Comparison of ENCODE assay signal across 15 mouse cellular contexts in the genomic region with DNA sequence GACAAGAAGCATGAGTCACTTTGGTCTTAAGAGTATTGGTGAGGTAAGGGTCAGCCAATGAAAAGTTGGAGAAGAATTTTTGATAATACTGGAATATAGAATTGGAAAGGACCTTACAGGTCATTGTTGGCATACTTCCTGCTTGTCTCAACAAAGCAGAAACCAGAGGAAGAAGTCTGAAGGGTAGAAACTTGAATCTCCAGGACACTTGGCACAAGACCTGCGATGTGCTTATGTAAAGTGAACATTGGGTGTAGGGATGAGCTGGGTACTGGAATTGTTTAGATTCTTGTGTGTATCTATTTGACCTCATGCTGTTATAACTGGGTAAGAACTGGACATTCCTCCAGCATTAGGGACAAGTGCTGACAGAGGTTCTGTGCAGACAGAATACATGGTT. TPM values are rescaled to one million over a fixed set of nuclear protein-coding genes. Genes with fewer than 3 reads are reported as not detected.
A peak's percentile ranks its signal among the peaks of the same experiment; 100 is the strongest.
DNase-seq lines count a peak whose midpoint lies in the region; ATAC-seq lines count a peak whose summit lies in the region.
"Had no signal": no experiment of that assay in that cellular context is flagged by ENCODE, and none has a peak within 500 bp of the region (broad histone marks: within the 10 kb centered on the region; RNA-seq: fewer than 3 reads in every experiment).

No protein-coding gene starts in this region.

- H3K9me3 ChIP-seq in heart, embryonic 13.5 days, result no peaks in the 10 kb centered on the region
- H3K9me3 ChIP-seq in heart, embryonic 11.5 days (replicated peaks; ENCODE audit: control insufficient read depth, low read length), result no peaks in the 10 kb centered on the region
- H3K9me3 ChIP-seq in limb, embryonic 13.5 days, result no peaks in the 10 kb centered on the region
- no peaks in the 10 kb centered on the region for H3K9me3 ChIP-seq in limb, embryonic 10.5 days (replicated peaks)
- H3K9me3 ChIP-seq: embryonic facial prominence, embryonic 12.5 days; limb, embryonic 15.5 days had no signal

- no peak overlapping the region for H3K9ac ChIP-seq in heart, embryonic 13.5 days
- no peak overlapping the region for H3K9ac ChIP-seq in heart, embryonic 11.5 days (ENCODE audit: low read depth, low read length)
- H3K9ac ChIP-seq in limb, embryonic 13.5 days, result no peak overlapping the region
- H3K9ac ChIP-seq: embryonic facial prominence, embryonic 12.5 days; limb, embryonic 15.5 days had no signal

- H3K4me3 ChIP-seq in heart, embryonic 13.5 days, result no peak overlapping the region
- no peak overlapping the region for H3K4me3 ChIP-seq in heart, embryonic 11.5 days (ENCODE audit: low read depth, low read length)
- no peak overlapping the region for H3K4me3 ChIP-seq in limb, embryonic 13.5 days
- H3K4me3 ChIP-seq in limb, embryonic 10.5 days, result no peak overlapping the region
- no peak overlapping the region for H3K4me3 ChIP-seq in brown adipose tissue, adult 24 weeks (ENCODE audit: insufficient read depth, low read depth, low read length)
- H3K4me3 ChIP-seq: embryonic facial prominence, embryonic 12.5 days; limb, embryonic 15.5 days had no signal

- H3K4me2 ChIP-seq in heart, embryonic 13.5 days, result peak overlapping the region; percentile 26
- no peak overlapping the region for H3K4me2 ChIP-seq in heart, embryonic 11.5 days
- H3K4me2 ChIP-seq in limb, embryonic 13.5 days (replicated peaks), result 0 out of 2 replicates have a peak overlapping the region, but pooled peaks have one; percentile 28
- H3K4me2 ChIP-seq: embryonic facial prominence, embryonic 12.5 days; limb, embryonic 15.5 days had no signal

- peaks cover 31% of the 10 kb centered on the region for H3K4me1 ChIP-seq in heart, embryonic 13.5 days
- peaks cover 8% of the 10 kb centered on the region for H3K4me1 ChIP-seq in heart, embryonic 11.5 days (ENCODE audit: control insufficient read depth, insufficient read depth, low read length)
- peaks cover 12% of the 10 kb centered on the region for H3K4me1 ChIP-seq in limb, embryonic 13.5 days
- H3K4me1 ChIP-seq in limb, embryonic 10.5 days, result peaks cover 9% of the 10 kb centered on the region
- peaks cover 4% of the 10 kb centered on the region for H3K4me1 ChIP-seq in brown adipose tissue, adult 24 weeks (ENCODE audit: control insufficient read depth, insufficient read depth, insufficient read length, low read length)

- no peak overlapping the region for H3K27ac ChIP-seq in heart, embryonic 13.5 days (replicated peaks)
- no peak overlapping the region for H3K27ac ChIP-seq in heart, embryonic 11.5 days (ENCODE audit: low read depth, low read length)
- no peak overlapping the region for H3K27ac ChIP-seq in limb, embryonic 13.5 days
- H3K27ac ChIP-seq in limb, embryonic 10.5 days, result no peak overlapping the region
- H3K27ac ChIP-seq in brown adipose tissue, adult 24 weeks (replicated peaks; ENCODE audit: low read depth, low read length), result peak overlapping the region; percentile 47
- H3K27ac ChIP-seq: embryonic facial prominence, embryonic 12.5 days; limb, embryonic 15.5 days had no signal

- DNase-seq in limb, embryonic 10.5 days (ENCODE audit: low spot score), result no peak
- DNase-seq in 3T3-L1 (ENCODE audit: low read depth, low spot score), result peak; percentile 60
- DNase-seq in right cerebral cortex, adult 2 months (ENCODE audit: low spot score in 2 of 2), result no peak
- DNase-seq in layer of hippocampus, adult 18-20 months (ENCODE audit: low spot score in 2 of 2), result no peak
- DNase-seq: cerebellum, postnatal 10 days; kidney, adult 18-20 months; layer of hippocampus, postnatal 36 days; thymus, postnatal 14 days had no signal

- H3K27me3 ChIP-seq in heart, embryonic 13.5 days (replicated peaks), result no peaks in the 10 kb centered on the region
- no peaks in the 10 kb centered on the region for H3K27me3 ChIP-seq in heart, embryonic 11.5 days (ENCODE audit: control insufficient read depth, insufficient read depth, low read length)
- H3K27me3 ChIP-seq in limb, embryonic 13.5 days, result no peaks in the 10 kb centered on the region
- no peaks in the 10 kb centered on the region for H3K27me3 ChIP-seq in limb, embryonic 10.5 days (ENCODE audit: low read depth, poor library complexity, severe bottlenecking)
- H3K27me3 ChIP-seq: embryonic facial prominence, embryonic 12.5 days; limb, embryonic 15.5 days had no signal

- ATAC-seq in heart, embryonic 13.5 days (ENCODE audit: extremely low read depth, insufficient number of reproducible peaks, low FRiP score, low TSS enrichment), result no peak
- no peak for ATAC-seq in heart, embryonic 11.5 days (replicated peaks; ENCODE audit: insufficient number of reproducible peaks, low FRiP score, low TSS enrichment)
- no peak for ATAC-seq in limb, embryonic 13.5 days (ENCODE audit: low FRiP score, low read depth)
- ATAC-seq: forebrain, embryonic 14.5 days had no signal

- peaks cover 2% of the 10 kb centered on the region; the same call in 1 of the 2 replicates for H3K36me3 ChIP-seq in heart, embryonic 13.5 days
- no peaks in the 10 kb centered on the region for H3K36me3 ChIP-seq in heart, embryonic 11.5 days (ENCODE audit: control insufficient read depth, insufficient read depth, low read length)
- no peaks in the 10 kb centered on the region; the same call in 1 of the 2 replicates for H3K36me3 ChIP-seq in limb, embryonic 13.5 days
- H3K36me3 ChIP-seq in limb, embryonic 10.5 days, result 0 out of 2 replicates have a peak, but pooled peaks cover 7% of the 10 kb centered on the region
- H3K36me3 ChIP-seq: embryonic facial prominence, embryonic 12.5 days; limb, embryonic 15.5 days had no signal

- WGBS in heart, embryonic 13.5 days, result 55% methylated on average over 1 of the region's 1 CpGs
- 53% methylated on average over 1 of the region's 1 CpGs for WGBS in heart, embryonic 11.5 days (ENCODE audit: insufficient replicate concordance)
- 91% methylated on average over 1 of the region's 1 CpGs for WGBS in limb, embryonic 13.5 days
- 83% methylated on average over 1 of the region's 1 CpGs for WGBS in limb, embryonic 10.5 days

RNA-seq across cellular contexts. Expression of a gene that starts 2.3 kb away (rescaled TPM):
- polyA plus RNA-seq in heart, embryonic 13.5 days (2015; fragmentation: Nextera tagmentation; extraction: Ambion mirVana), result 7.0 and 7.7 TPM in 2 replicates
- 10.4 and 12.6 TPM in 2 replicates for polyA plus RNA-seq in heart, embryonic 11.5 days (2014; fragmentation: Nextera tagmentation; extraction: Ambion mirVana)
- polyA plus RNA-seq in limb, embryonic 13.5 days (2015; fragmentation: Nextera tagmentation; extraction: Ambion mirVana), result 13.1 and 14.0 TPM in 2 replicates
- polyA plus RNA-seq in limb, embryonic 10.5 days (2016; fragmentation: Nextera tagmentation; extraction: Ambion mirVana), result 11.2 and 12.4 TPM in 2 replicates
- polyA plus RNA-seq in brown adipose tissue, adult 24 weeks (2012; ENCODE audit: insufficient read depth, insufficient read length, missing spikeins), result 24.0 and 27.4 TPM in 2 replicates
- total RNA-seq in layer of hippocampus, adult 18-20 months (2021), result 10 to 100 TPM; 24.4 to 27.3 TPM
